Mouse (Mus musculus) E14TG2a.4 (cell line): ENCODE data around the gene Agt.

Experiments used
- CTCF ChIP-seq: conservative IDR thresholded peaks from 2 replicates; pipeline ENCODE4 v1.5.1; 2014; ENCODE audit warnings: low read length
- NANOG ChIP-seq: IDR thresholded peaks from 2 replicates; pipeline ENCODE4 v1.6.1; 2014; ENCODE audit warnings: borderline replicate concordance, low read length, mixed read lengths
- POU5F1 ChIP-seq: IDR thresholded peaks from 2 replicates; pipeline ENCODE4 v1.6.1; 2014; ENCODE audit warnings: low read length, borderline replicate concordance

DNA sequence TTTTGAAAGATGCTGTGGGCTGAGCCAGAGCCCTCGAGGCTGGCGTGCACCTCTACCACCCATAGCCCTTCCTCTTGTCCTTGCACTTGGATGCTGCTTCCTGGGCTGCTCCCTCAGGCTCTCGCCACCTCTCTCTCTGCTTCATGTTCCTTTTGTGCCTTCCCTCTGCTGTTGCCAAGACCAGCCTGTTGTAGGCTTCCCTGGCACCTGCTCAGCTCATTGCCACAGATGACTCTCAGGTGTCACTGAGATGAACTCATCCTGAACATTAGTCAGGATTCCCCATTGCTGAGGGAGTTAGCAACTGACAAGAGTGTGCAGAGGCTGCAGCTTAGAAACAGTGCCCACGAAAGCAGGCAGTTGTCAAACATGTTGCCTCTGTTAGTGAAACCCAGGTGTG, 27.5 kb downstream of the Agt start:
- TF ChIP-seq CTCF (no peak), NANOG (no peak), POU5F1 (no peak)
